ENCODE assay signal across 24 mouse cellular contexts in the genomic region with DNA sequence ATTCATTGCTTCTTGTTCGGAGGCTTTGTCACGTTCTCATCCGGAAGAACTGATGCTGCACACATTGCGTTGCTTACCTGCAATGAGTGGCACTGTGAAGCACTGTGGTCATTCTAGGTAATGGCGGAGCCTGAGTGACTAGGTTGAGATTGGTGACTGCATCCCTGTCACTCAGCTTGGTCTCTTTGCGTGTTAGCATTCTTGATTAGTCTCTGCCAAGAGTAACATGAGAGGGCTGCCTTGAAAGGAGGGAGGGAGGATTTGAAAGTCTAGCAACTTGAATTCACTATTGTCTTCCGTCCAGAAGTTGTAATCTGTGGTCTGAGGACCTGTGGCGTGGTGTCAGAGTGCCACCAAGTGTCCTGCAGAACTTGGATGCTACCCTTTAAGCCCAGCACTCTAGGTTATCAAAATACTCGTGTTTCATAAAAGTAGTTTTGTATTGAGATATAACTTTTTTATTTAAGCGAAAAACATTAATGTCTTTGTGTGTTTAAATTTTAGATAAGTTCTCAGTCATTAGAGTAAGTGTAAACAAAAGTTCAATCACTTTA.
DNase-seq lines count a peak whose midpoint lies in the region; ATAC-seq and TF ChIP-seq lines count a peak whose summit lies in the region.
"Had no signal": no experiment of that assay in that cellular context is flagged by ENCODE, and none has a peak within 500 bp of the region (broad histone marks: within the 10 kb centered on the region; RNA-seq: fewer than 3 reads in every experiment).

No protein-coding gene starts in this region.

- intact Hi-C loops in gastrocnemius, adult 2 months (cut with DNase I): no loop called here

- H3K4me3 ChIP-seq in gastrocnemius, adult 2 months: no peak overlapping the region
- H3K4me3 ChIP-seq in intestine, postnatal 0 days (ENCODE audit: low read depth, low read length): no peak overlapping the region
- H3K4me3 ChIP-seq in intestine, embryonic 16.5 days (ENCODE audit: low read length): no peak overlapping the region
- H3K4me3 ChIP-seq in midbrain, postnatal 0 days (ENCODE audit: low read depth, low read length): no peak overlapping the region
- H3K4me3 ChIP-seq in midbrain, embryonic 16.5 days (ENCODE audit: low read depth, low read length): no peak overlapping the region
- H3K4me3 ChIP-seq: embryonic facial prominence, embryonic 15.5 days; forebrain, embryonic 10.5 days; hindbrain, embryonic 10.5 days; liver, embryonic 13.5 days; midbrain, embryonic 10.5 days; neural tube, embryonic 13.5 days had no signal

- H3K4me1 ChIP-seq in intestine, postnatal 0 days (replicated peaks; ENCODE audit: control insufficient read depth, insufficient read depth, low read length): 0 out of 2 replicates have a peak, but pooled peaks cover 2% of the 10 kb centered on the region
- H3K4me1 ChIP-seq in intestine, embryonic 16.5 days (ENCODE audit: control insufficient read depth, insufficient read depth, low read length): 0 out of 2 replicates have a peak, but pooled peaks cover 3% of the 10 kb centered on the region
- peaks cover 6% of the 10 kb centered on the region; the same call in 1 of the 2 replicates for H3K4me1 ChIP-seq in midbrain, postnatal 0 days (ENCODE audit: insufficient read depth, low read length)
- H3K4me1 ChIP-seq in midbrain, embryonic 16.5 days (ENCODE audit: control insufficient read depth, insufficient read depth, low read length): peaks cover 50% of the 10 kb centered on the region
- H3K4me1 ChIP-seq: embryonic facial prominence, embryonic 15.5 days had no signal

- no peaks in the 10 kb centered on the region for H3K27me3 ChIP-seq in intestine, postnatal 0 days (replicated peaks; ENCODE audit: control insufficient read depth, insufficient read depth, low read length)
- no peaks in the 10 kb centered on the region for H3K27me3 ChIP-seq in intestine, embryonic 16.5 days (replicated peaks; ENCODE audit: control insufficient read depth, insufficient read depth, low read length)
- H3K27me3 ChIP-seq in midbrain, postnatal 0 days (ENCODE audit: insufficient read depth, low read length): no peaks in the 10 kb centered on the region
- no peaks in the 10 kb centered on the region for H3K27me3 ChIP-seq in midbrain, embryonic 16.5 days (ENCODE audit: control insufficient read depth, insufficient read depth, low read depth, low read length)
- H3K27me3 ChIP-seq: embryonic facial prominence, embryonic 15.5 days; liver, embryonic 13.5 days; neural tube, embryonic 13.5 days had no signal

- no peaks in the 10 kb centered on the region for H3K36me3 ChIP-seq in intestine, postnatal 0 days (ENCODE audit: control insufficient read depth, insufficient read depth)
- H3K36me3 ChIP-seq in intestine, embryonic 16.5 days (ENCODE audit: control insufficient read depth, insufficient read depth, low read length): no peaks in the 10 kb centered on the region
- no peaks in the 10 kb centered on the region for H3K36me3 ChIP-seq in midbrain, postnatal 0 days (ENCODE audit: insufficient read depth, low read length)
- H3K36me3 ChIP-seq in midbrain, embryonic 16.5 days (ENCODE audit: control insufficient read depth, insufficient read depth, low read length): no peaks in the 10 kb centered on the region
- H3K36me3 ChIP-seq: embryonic facial prominence, embryonic 15.5 days had no signal

- no peak overlapping the region for H3K27ac ChIP-seq in gastrocnemius, adult 2 months
- H3K27ac ChIP-seq in intestine, postnatal 0 days (ENCODE audit: low read depth, low read length): no peak overlapping the region
- H3K27ac ChIP-seq in intestine, embryonic 16.5 days (ENCODE audit: low read length): no peak overlapping the region
- no peak overlapping the region for H3K27ac ChIP-seq in midbrain, postnatal 0 days (ENCODE audit: low read depth, low read length)
- no peak overlapping the region for H3K27ac ChIP-seq in midbrain, embryonic 16.5 days (ENCODE audit: low read length)
- H3K27ac ChIP-seq: embryonic facial prominence, embryonic 15.5 days; forebrain, embryonic 10.5 days; hindbrain, embryonic 10.5 days; liver, embryonic 13.5 days; midbrain, embryonic 10.5 days; neural tube, embryonic 13.5 days had no signal

- no peak for ATAC-seq in intestine, postnatal 0 days
- no peak for ATAC-seq in intestine, embryonic 16.5 days
- no peak for ATAC-seq in midbrain, postnatal 0 days (ENCODE audit: low FRiP score)
- no peak for ATAC-seq in midbrain, embryonic 16.5 days
- ATAC-seq: inflammation-experienced regulatory T-cells, adult 6 months had no signal

- H3K9ac ChIP-seq in intestine, postnatal 0 days (ENCODE audit: low read depth, low read length): no peak overlapping the region
- no peak overlapping the region for H3K9ac ChIP-seq in intestine, embryonic 16.5 days (ENCODE audit: low read depth, low read length)
- no peak overlapping the region for H3K9ac ChIP-seq in midbrain, postnatal 0 days (replicated peaks; ENCODE audit: low read length, poor library complexity, severe bottlenecking)
- H3K9ac ChIP-seq in midbrain, embryonic 16.5 days (ENCODE audit: low read depth, low read length): no peak overlapping the region
- H3K9ac ChIP-seq: embryonic facial prominence, embryonic 15.5 days; liver, embryonic 13.5 days; neural tube, embryonic 13.5 days had no signal

- no peak overlapping the region for H3K4me2 ChIP-seq in intestine, postnatal 0 days (replicated peaks; ENCODE audit: low read depth)
- no peak overlapping the region for H3K4me2 ChIP-seq in intestine, embryonic 16.5 days (ENCODE audit: low read depth, low read length)
- no peak overlapping the region for H3K4me2 ChIP-seq in midbrain, postnatal 0 days (ENCODE audit: low read depth, low read length, poor library complexity, severe bottlenecking)
- H3K4me2 ChIP-seq in midbrain, embryonic 16.5 days (ENCODE audit: low read length): no peak overlapping the region
- H3K4me2 ChIP-seq: embryonic facial prominence, embryonic 15.5 days; liver, embryonic 13.5 days; neural tube, embryonic 13.5 days had no signal

- no peaks in the 10 kb centered on the region for H3K9me3 ChIP-seq in intestine, postnatal 0 days (ENCODE audit: control insufficient read depth)
- H3K9me3 ChIP-seq in intestine, embryonic 16.5 days (ENCODE audit: control insufficient read depth, low read length): no peaks in the 10 kb centered on the region
- no peaks in the 10 kb centered on the region for H3K9me3 ChIP-seq in midbrain, postnatal 0 days (ENCODE audit: low read length)
- H3K9me3 ChIP-seq in midbrain, embryonic 16.5 days (replicated peaks; ENCODE audit: control insufficient read depth, low read length, poor library complexity, severe bottlenecking): no peaks in the 10 kb centered on the region
- H3K9me3 ChIP-seq: embryonic facial prominence, embryonic 15.5 days; forebrain, embryonic 10.5 days; hindbrain, embryonic 10.5 days; liver, embryonic 13.5 days; midbrain, embryonic 10.5 days; neural tube, embryonic 13.5 days had no signal

- no peak for DNase-seq in gastrocnemius, adult 2 months
- no peak for DNase-seq in gastrocnemius, adult 8-10 months (ENCODE audit: low spot score in 2 of 2)
- no peak for DNase-seq in midbrain, postnatal 0 days (ENCODE audit: low spot score)
- no peak for DNase-seq in spleen, postnatal 14 days (ENCODE audit: low spot score in 2 of 2)
- DNase-seq in left cerebral cortex, adult 8-10 months (ENCODE audit: low spot score in 2 of 2): no peak
- DNase-seq: adrenal gland, postnatal 36 days; B cell, adult 2 months; cerebellum, adult 8-10 months; embryo, embryonic 11 days; gastrocnemius, postnatal 25 days; left cerebral cortex, postnatal 4 days; liver, embryonic 13.5 days; lung, postnatal 36 days; right cerebral cortex, postnatal 4 days; thymus, adult 18-20 months had no signal

- TF ChIP-seq CTCF in gastrocnemius, adult 2 months (IDR thresholded peaks at IDR 0.05): peak; percentile 47
- TF ChIP-seq CTCF in intestine, postnatal 0 days (IDR thresholded peaks at IDR 0.05; ENCODE audit: low read depth): peak; percentile 49
- TF ChIP-seq CTCF in midbrain, postnatal 0 days (IDR thresholded peaks at IDR 0.05): peak; percentile 8; the same call in 1 of the 2 replicates

- WGBS in intestine, postnatal 0 days: 77% methylated on average over 10 of the region's 10 CpGs
- WGBS in intestine, embryonic 16.5 days: 75% methylated on average over 10 of the region's 10 CpGs
- WGBS in midbrain, postnatal 0 days: 74% methylated on average over 10 of the region's 10 CpGs
- 70% methylated on average over 10 of the region's 10 CpGs for WGBS in midbrain, embryonic 16.5 days
